Mouse (Mus musculus) frontal cortex, adult (tissue): ENCODE data around the gene Crtac1.

Experiments used
- ATAC-seq: cut with Nextera tagmentation; 2 replicates; pipeline ENCODE4 v1.9.2; 2017; ENCODE audit warnings: mild to moderate bottlenecking, moderate library complexity, mixed read lengths; ENCODE audit not compliant: low TSS enrichment

The Crtac1 gene

GRCm38 (mm10) chr19:42431485-42432190 is at the start of gene Crtac1:
TSS of gene Crtac1 (minus strand) at chr19:42431783.
- peak; percentile 84 for ATAC-seq

- ATAC-seq: no peak
These were observed 46.7 kb upstream of the Crtac1 start for GRCm38 (mm10) chr19:42478303-42478702.

DNA sequence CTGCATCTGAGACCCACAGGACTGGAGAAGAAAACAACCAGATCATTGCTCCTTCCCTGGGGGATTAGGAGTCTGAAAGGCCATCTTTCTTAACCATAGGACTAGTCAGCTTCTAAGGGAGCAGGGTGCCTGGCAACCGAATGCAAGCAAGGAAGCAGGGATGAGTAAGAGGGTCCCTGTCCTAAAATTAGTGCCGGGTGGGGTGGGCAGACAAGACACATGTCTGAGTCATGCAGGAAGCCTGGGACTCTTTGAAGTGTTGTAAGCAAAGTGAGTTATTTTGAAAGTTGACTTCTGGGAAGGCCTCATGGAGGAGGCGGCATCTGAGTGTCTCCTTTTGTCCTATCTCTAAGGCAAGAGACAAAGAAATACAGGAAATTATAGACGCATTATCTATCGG is 46.2 kb upstream of the Crtac1 start:
- peak; percentile 82 for ATAC-seq

DNA sequence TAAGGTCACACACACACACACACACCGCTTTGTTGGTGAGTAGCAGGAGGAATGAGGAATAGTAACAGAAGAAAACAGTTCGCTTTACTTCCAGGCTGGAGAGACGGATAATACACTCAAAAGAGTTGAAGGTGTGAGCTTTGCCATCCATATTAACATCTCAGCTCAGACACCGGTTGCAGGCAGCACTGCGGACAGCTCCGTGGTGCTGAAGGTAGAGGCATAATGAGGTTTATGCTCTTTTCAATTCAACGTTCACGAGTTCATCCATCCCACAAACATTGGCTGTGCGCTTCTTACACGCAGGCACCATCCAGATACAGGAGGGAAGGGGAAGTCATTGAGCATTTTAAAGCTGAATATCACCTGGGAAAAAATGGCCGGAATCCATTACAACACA is 41.2 kb upstream of the Crtac1 start:
- ATAC-seq: no peak

- ATAC-seq: no peak
These were observed 40.0 kb upstream of the Crtac1 start for GRCm38 (mm10) chr19:42471571-42471970.

DNA sequence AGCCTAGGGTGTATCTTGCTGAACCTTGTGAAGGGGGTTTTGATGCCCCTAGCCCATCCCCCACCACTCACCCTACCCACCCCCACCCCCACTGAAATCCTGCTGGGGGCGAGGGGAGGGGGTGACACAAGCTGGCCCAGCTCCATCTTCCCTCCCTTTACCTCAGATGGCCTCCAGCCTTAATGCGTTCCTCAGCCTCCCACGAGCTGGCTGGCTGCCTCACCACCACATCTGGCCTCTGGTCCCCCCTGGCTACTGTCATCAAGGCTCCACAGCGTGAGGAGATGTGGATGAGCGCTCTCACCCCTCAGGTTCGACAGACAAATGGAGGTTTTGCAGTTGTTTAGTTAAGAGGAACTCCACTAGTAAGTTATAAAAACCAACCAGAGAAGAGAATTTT is 30.3 kb upstream of the Crtac1 start:
- ATAC-seq: no peak

- peak; percentile 27; the same call in 1 of the 2 replicates for ATAC-seq
These were observed 29.8 kb upstream of the Crtac1 start for GRCm38 (mm10) chr19:42461353-42461752.

GRCm38 (mm10) chr19:42459512-42459911 is 27.9 kb upstream of the Crtac1 start:
- no peak for ATAC-seq

GRCm38 (mm10) chr19:42454481-42455236 is 23.1 kb upstream of the Crtac1 start:
- ATAC-seq: no peak

GRCm38 (mm10) chr19:42454006-42454405 is 22.4 kb upstream of the Crtac1 start:
- no peak for ATAC-seq

GRCm38 (mm10) chr19:42452539-42452938 is 21.0 kb upstream of the Crtac1 start:
- ATAC-seq: no peak

- ATAC-seq: no peak
These were observed 17.0 kb upstream of the Crtac1 start for GRCm38 (mm10) chr19:42448539-42448938.

- ATAC-seq: peak; percentile 64
These were observed 12.4 kb upstream of the Crtac1 start for GRCm38 (mm10) chr19:42443887-42444409.

- ATAC-seq: no peak
These were observed 11.7 kb upstream of the Crtac1 start for GRCm38 (mm10) chr19:42443266-42443665.

DNA sequence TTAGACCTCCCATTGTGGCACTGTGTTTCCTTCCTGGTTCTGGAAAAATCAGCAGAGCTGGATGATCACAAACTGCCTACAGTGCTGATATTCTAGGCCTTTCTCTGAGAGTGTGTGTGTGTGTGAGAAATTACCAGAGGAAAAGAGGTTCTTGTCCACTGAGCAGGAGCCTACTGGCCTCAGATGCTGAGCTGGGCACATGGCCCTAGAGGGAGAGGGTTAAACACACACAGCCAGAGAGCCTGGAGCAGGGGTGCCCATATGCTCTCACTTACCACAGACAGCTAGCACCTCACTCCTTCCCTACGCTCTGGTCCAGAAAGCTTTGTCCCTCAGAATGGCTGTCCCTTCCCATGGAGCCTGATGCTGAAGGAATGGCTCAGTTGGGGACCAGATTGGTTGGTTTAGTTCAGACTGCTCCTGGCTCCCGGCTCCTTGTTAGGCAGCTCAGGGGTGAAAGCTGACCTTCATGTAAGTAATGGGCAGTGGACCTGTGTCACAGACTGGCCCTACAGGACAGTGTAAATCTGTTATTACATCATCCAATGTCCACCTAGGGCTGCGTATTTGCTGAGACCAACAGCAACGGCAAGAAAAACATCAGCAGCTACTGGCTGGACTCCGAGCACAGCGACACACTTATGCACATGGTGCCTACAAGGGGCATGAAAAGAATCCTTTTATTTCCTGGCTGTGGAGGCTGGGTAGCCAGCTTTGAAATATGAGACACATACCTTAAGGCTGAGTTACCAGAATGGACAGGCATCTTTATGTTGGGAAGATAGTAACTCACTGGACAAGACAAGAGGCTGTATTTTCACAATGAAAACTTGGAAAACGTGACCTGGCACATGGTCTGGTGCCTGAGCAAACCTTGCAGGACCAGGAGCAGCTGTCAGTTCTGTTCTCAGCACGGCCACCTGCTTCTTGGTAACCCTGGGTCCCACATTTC is 10.9 kb upstream of the Crtac1 start:
- no peak for ATAC-seq

DNA sequence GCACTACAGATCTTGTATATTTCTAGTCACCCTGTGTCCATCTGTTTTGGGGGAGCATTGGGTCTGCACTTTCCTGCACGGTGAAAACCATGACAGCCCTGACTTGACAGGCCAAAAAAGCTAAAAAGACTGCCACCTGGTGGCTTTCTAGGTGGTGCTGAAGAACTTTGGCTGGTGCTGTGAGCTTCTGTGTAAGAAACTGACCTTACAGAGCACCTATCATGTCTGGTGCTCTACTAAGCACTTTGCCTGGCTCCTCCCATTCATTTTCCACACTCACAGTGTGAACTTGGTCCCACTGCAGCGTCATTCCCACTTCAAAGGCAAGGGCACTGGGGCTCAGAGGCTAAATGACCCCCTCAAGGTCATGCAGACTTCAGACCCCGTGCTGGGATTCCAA is 8.5 kb upstream of the Crtac1 start:
- peak; percentile 77 for ATAC-seq

- ATAC-seq: no peak
These were observed 7.8 kb upstream of the Crtac1 start for GRCm38 (mm10) chr19:42439353-42439752.

GRCm38 (mm10) chr19:42435621-42436020 is 4.0 kb upstream of the Crtac1 start:
- ATAC-seq: no peak

GRCm38 (mm10) chr19:42432761-42433160 is 1.2 kb upstream of the Crtac1 start:
- no peak for ATAC-seq

DNA sequence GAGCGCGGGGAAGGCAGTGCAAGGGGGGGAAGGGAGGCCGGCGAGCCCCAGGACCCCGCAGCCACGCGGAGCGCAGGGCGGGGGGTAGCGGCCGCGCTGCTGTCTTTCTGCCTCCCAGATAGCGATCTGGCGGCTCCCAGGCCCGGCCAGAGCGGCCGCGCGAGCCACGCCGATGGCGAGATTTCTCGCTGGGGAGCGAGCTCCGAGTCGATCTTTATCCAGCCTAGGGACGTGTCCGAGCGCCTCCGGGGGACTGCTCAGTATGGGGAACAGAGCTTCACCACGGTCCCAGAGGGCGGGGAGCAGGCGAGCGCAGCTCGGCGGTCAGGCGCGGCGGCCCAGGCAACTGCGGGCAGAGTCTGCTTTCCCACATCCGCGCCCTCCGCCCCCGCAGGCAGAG is 608 bp upstream of the Crtac1 start:
- ATAC-seq: peak; percentile 35

DNA sequence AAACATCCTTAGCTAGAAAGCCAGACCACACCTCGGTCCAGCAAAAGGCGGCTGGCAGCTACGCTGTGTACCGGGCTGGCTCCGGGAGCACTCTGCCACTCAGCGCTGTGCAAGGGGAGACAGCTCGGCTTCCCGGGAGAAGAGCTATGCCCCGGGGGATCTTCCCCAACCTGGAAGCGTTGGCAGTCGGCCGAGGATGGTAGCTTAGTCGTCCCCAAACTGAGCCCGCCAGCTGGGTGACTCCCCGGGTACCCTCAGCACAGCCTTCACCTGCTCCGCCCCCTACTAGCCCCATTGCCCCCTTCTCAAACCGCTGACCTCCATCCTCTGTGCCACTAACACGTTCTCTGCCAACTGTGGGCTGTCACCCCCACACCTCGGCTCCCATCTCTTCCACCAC is 602 bp downstream of the Crtac1 start:
- peak; percentile 42 for ATAC-seq

GRCm38 (mm10) chr19:42429410-42429809 is 2.2 kb downstream of the Crtac1 start:
- peak; percentile 45; the same call in 1 of the 2 replicates for ATAC-seq
